Mouse (Mus musculus): ENCODE results near the gene Cnot4.
"Not testable (repeated sequence)": the region's sequence is repeated elsewhere in the genome, so short reads cannot be mapped to it uniquely, and the experiment has no call there.

The Cnot4 gene

DNA sequence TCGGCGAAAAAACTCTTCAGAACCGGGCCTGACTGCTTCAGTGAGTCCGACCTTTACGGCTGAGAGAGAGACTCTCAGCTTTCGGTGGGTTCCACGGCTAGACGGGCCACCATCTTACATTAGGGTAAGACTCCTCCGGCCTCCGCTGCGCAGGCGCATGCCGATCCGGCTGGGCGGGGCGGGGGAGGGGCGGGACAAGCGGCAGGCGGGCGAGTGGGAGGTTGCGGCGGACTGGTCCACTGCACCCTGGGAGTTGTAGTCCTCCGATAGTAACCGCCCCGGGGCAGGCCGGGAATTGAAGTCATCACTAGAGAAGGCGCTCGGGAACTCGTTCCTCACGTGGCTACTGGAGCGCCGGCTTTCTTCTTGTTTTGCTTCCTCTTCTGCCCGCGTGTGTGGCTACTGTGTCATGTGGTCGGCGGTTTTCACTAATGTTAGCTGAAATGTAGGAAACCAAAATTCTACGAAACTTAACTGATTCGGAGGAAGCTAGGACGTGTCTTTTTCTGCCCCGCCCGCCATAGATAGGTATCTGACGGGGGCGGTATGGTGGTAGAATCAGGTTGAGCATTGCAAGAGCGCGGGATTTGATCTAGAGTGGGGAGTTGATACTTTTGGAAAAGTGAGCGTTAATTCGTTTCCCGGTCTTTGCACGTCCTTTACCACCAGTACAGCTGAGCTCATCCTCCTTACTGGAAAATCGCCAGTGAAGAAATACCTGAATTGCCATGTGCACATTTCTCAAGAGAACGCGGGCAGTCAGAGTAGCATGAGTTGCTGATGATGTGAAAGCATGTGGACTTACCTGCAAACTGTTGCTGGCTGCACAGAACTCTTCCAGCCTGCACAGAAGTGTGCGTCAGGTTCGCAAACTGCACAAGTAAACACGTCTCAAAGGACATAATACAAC is at the start of gene Cnot4:
Gene Cnot4 (minus strand): TSS at position 146 of the 910 bp plus-strand sequence.
- CTCF ChIA-PET = interaction anchor here in 2 of 4 experiments (0.8 to 1.0 kb wide), 2 partner anchors 10 to 43 kb away, joined by 3 to 4 read pairs; no protein-coding TSS in a partner anchor
- POLR2A ChIA-PET = interaction anchor here in 3 of 4 experiments (0.6 to 2.4 kb wide), 38 partner anchors 9 to 1022 kb away, joined by 3 to 18 read pairs (median 4); partner anchors contain the start of genes Nup205 (in 2 of the 3), Agbl3 (in 1 of the 3) and Wdr91 (in 1 of the 3)

DNA sequence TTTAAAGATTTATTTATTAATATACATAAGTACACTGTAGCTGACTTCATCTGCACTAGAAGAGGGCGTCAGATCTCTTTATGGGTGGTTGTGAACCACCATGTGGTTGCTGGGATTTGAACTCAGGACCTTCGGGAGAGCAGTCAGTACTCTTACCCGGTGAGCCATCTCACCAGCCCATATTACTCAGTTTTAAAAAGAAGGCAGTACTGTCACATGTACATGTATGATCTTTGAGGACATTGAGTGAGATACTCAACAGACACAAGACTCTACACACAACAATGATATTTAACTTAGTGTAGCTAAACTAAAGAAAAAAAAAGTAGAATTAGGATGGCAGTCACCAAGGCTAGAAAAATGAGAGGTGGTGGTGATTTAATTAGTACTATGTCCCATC is 45.8 kb upstream of the Cnot4 start:
- CTCF ChIA-PET = not testable (repeated sequence)

DNA sequence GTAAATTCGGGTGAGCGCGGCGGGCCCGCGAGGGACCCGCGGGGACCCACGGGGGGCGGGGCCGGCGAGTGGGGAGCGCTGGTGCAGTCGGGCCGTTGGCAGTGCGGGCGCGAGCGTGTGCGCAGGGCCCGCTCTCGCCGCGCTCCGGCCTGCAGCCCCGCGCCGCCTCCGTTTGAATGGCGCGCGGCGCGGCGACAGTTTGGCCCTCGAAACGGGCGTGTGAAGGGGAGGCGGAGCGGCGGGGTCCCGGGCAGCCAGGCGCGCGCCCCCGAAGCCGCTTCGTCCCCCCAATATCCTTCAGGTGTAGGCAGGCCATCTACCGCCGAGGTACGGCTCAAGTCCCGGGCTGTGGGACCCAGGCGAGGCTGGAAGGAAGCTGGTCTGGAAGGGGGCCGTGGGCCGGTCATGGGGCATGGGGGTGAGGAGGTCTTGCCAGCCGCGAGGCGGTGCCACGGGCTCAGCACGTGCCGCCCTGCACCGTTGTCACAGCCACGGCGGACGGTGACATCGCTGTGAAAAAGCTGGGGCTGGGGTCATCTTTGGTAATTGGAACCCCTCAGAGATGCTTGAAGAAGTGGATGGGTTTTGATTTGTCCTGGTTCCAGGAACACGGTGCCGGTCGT is 44.2 kb upstream of the Cnot4 start:
- POLR2A ChIA-PET = interaction anchor here (0.6 to 6.6 kb wide), 30 partner anchors 8 to 184 kb away, joined by 3 to 66 read pairs (median 3); partner anchors contain the start of gene Cnot4 (in 1 of the 4)
- CTCF ChIA-PET = interaction anchor here in 1 of 4 experiments (0.7 to 1.0 kb wide), 2 partner anchors 65 to 256 kb away, joined by 3 to 4 read pairs; no protein-coding TSS in a partner anchor

More for the DNA sequence above, 45.8 kb upstream of the Cnot4 start:
- POLR2A ChIA-PET = interaction anchor here in 2 of 4 experiments (0.5 to 6.6 kb wide), 7 partner anchors 9 to 63 kb away, joined by 3 to 66 read pairs (median 3); no protein-coding TSS in a partner anchor

DNA sequence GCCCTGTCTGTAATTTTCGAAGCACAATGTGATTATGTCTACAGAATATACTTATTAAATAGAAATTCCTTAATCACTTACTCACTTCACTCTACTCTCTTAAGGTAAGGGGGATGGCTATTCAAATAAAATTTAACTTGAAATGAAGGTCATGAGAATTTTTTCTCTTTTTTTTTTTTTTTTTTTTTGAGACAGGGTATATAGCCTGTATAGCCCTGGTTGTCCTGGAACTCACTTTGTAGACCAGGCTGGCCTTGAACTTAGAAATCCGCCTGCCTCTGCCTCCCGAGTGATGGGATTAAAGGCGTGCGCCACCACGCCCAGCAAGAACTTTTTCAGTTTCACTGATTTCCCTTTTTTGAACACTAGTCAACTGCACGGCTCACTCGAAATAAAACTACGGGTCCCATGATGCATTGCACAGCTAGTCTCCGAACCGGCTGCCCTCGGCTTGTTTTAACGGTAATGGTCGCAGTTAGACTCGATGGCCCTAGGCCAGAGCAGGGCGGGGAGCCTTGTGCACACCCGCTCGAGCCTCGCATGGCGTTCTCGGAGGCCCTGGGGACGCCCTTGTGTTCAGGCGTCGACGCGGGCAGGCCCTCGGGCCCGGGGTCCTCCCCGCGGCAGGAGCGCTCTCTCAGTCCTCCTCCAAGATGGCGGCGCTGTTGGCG is 43.6 kb upstream of the Cnot4 start, which contains the start of gene Nup205:
Gene Nup205 (plus strand): TSS at position 443 of the 671 bp plus-strand sequence.
- ChIA-PET CTCF (interaction anchor here in 1 of 4 experiments (0.7 to 1.0 kb wide), 2 partner anchors 66 to 255 kb away, joined by 3 to 4 read pairs; no protein-coding TSS in a partner anchor), POLR2A (interaction anchor here (0.6 to 6.6 kb wide), 26 partner anchors 8 to 301 kb away, joined by 3 to 66 read pairs (median 4); partner anchors contain the start of gene Cnot4 (in 1 of the 4))

DNA sequence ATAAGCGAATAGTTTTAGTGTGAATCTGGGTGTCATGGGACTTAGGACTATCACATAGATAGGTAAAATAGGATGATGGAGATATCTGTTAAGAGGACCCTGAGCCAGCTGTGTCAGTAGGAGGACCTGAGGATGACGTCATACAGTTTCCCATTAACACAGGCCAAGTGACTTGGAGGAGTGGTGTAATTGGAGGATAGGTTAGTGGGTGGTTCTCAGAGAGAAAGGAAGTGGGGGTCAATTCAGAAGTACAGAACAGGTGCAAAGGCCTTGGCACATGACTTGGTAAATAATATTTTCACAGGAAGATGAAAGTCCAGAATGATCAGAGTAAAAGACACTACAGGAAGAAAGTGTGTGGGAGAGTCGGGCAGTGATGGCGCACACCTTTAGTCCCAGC is 39.7 kb upstream of the Cnot4 start:
- ChIA-PET CTCF (no interaction called here), POLR2A (no interaction called here)

DNA sequence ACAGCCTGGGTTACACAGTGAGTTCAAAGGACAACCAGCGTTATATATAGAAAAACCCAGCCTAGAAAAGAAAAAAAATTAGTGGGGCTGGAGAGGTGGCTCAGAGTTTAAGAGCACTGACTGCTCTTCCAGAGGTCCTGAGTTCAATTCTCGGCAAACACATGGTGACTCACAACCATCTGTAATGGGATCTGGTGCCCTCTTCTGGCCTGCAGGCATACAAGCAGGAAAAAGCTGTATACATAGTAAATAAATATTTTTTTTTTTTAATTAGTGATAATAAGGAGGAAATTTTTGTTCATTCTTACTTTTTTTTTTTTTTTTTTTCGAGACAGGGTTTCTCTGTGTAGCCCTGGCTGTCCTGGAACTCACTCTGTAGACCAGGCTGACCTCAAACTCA is 38.5 kb upstream of the Cnot4 start:
- CTCF ChIA-PET = interaction anchor here (0.6 to 1.0 kb wide), 18 partner anchors 10 to 992 kb away, joined by 3 to 11 read pairs (median 3); partner anchors contain the start of gene Slc23a4 (in 1 of the 4)
- POLR2A ChIA-PET = interaction anchor here in 3 of 4 experiments (0.6 to 1.6 kb wide), 7 partner anchors 13 to 198 kb away, joined by 3 to 5 read pairs (median 3); no protein-coding TSS in a partner anchor

DNA sequence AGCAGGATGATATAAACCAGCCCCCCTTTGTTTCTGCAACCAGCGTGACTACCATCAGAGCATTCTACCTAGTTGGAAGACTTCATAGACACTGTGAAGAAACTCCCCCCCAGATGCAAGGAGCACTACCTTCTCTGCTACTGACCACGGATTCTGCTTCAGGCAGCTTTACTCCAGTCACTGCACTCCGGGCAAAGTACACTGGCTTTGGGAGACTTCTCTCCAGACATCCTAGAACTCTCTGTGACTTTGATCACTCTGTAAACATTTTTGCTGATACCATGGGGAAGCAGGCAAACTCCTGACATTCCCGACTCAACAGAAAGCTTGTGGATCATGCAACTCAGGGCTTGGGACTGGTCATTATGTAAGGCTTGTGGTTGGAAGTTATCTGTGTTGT is 35.7 kb upstream of the Cnot4 start:
- CTCF ChIA-PET = no interaction called here
- POLR2A ChIA-PET = no interaction called here

DNA sequence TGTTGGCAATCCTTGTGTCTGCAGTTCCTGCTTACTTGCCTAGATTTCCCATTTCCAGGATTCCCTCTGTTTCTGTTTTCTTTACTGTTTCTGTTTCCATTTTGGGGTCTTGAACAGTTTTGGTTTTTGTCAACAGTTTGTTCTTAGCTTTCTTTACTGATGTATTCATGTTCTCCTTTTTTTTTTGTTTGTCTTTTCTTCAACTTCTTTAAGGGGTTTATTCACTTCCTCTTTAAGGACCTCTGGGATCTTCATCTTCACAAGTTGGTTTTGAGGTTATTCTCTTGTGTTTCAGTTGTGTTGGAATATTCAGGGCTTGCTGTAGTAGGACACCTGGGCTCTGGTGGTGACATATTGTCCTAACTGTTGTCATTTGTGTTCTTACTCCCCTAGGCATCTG is 21.0 kb upstream of the Cnot4 start:
- ChIA-PET POLR2A (no interaction called here), CTCF (no interaction called here)

DNA sequence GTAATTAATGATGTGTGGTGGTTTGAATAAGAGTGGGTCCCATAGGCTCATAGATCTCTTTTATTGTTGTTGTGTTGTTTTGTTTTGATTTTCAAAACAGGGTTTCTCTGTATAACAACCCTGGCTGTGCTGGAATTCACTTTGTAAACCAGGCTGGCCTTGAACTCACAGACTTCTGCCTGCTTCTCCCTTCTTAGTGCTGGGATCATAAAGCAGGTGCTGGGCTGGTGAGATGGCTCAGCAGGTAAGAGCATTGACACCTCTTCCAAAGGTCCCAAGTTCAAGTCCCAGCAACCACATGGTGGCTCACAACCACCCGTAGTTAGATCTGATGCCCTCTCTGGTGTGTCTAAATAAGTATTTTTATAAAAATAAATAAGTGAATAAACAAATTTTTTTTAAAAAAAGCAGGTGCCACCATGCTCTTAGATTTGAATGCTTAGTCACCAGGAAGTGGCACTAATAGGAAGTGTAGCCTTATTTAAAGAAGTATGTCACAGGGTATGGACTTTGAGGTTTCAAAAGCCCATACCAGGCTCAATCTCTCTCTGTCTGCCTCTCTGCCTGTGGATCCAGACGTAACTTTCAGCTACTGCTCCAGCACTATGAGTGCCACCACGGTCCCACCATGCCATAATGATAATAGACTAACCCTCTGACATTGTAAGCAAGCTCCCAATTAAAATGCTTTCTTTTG is 14.3 kb upstream of the Cnot4 start:
- CTCF ChIA-PET = interaction anchor here in 1 of 4 experiments (0.7 kb wide), 1 partner anchor 109 kb away, joined by 3 read pairs; no protein-coding TSS in a partner anchor
- POLR2A ChIA-PET = no interaction called here

DNA sequence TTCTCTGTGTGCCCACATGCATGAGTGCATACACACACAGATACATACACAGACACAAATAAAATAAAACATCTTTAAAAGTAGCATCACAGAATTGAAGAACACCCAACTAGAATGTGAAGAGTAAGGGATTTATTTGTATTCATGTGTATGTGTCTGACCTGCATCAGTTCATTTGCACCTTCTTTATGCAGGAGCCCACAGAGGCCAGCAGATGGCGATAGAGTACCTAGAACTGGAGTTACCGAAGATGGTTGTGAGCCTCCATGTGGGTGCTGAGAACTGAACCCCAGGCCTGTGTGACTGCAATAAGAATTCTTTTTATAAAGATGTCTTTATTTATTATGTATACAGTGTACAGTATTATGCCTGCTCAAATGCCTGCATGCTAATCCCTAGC is 12.0 kb upstream of the Cnot4 start:
- ChIA-PET CTCF (interaction anchor here in 1 of 4 experiments (0.8 kb wide), 1 partner anchor 799 kb away, joined by 3 read pairs; no protein-coding TSS in a partner anchor), POLR2A (interaction anchor here in 2 of 4 experiments (0.6 to 1.6 kb wide), 5 partner anchors 38 to 235 kb away, joined by 3 to 7 read pairs (median 3); partner anchors contain the start of gene Wdr91 (in 1 of the 2))

DNA sequence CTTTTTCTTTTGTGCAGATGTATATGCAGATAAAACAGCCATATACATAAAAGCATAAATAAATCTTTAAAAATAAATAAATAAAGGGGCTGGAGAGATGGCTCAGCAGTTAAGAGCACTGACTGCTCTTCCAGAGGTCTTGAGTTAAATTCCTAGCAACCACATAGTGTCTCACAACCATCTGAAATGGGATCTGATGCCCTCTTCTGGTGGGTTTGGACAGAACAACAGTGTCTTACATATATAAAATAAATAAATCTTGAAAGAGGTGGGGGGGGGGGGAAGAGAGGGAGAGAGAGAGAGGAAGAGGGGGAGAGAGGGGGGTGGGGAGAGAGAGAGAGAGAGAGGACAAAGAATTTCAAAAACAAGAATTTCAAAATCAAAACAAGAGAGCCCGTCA is 6.8 kb upstream of the Cnot4 start:
- CTCF ChIA-PET = interaction anchor here in 1 of 4 experiments (0.5 kb wide), 1 partner anchor 32 kb away, joined by 3 read pairs; no protein-coding TSS in a partner anchor
- POLR2A ChIA-PET = interaction anchor here in 1 of 4 experiments (1.7 kb wide), 1 partner anchor 33 kb away, joined by 7 read pairs; no protein-coding TSS in a partner anchor

DNA sequence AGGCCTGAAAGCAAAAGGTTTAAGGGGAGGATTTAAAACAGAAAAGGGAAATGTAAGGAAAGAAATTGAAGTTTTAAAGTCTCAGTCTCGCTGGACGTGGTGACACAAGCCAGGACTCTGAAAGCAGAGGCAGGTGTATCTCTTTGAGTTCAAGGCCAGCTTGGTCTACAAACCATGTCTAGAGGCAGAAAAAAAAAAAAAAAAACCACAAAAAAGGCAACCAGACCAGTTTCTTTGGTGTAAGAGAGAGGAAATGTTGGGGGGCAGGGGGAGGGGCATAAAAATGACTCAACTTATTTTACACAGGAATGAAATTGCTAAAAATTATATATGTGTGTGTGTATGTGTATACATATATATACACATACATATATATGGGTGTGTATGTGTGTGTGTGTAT is 1.3 kb upstream of the Cnot4 start:
- POLR2A ChIA-PET = interaction anchor here in 3 of 4 experiments (0.6 to 2.4 kb wide), 18 partner anchors 8 to 1217 kb away, joined by 3 to 18 read pairs (median 4); partner anchors contain the start of gene Nup205 (in 2 of the 3)
- CTCF ChIA-PET = interaction anchor here in 2 of 4 experiments (0.6 to 1.0 kb wide), 2 partner anchors 9 to 51 kb away, joined by 3 to 6 read pairs; no protein-coding TSS in a partner anchor

DNA sequence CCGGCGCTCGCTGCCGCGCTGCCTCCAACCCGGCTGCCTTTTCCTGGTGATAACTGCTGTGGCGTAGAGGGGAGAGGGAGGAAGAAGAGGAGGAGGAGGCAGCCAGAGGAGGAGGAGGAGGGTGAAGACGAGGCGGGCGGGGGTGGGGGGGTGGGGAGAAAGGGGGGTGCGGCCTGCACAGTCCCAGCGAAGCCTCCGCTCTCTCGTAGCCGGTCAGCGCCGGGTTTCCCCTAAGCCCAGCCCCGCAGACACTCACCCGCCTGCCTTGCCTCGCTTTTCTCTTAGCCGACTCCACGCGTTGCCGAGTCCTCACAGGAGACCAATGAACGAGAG is 312 bp downstream of the Cnot4 start:
- ChIA-PET POLR2A (interaction anchor here in 3 of 4 experiments (0.6 to 2.4 kb wide), 25 partner anchors 10 to 1022 kb away, joined by 3 to 18 read pairs (median 4); partner anchors contain the start of gene Wdr91 (in 1 of the 3)), CTCF (no interaction called here)

DNA sequence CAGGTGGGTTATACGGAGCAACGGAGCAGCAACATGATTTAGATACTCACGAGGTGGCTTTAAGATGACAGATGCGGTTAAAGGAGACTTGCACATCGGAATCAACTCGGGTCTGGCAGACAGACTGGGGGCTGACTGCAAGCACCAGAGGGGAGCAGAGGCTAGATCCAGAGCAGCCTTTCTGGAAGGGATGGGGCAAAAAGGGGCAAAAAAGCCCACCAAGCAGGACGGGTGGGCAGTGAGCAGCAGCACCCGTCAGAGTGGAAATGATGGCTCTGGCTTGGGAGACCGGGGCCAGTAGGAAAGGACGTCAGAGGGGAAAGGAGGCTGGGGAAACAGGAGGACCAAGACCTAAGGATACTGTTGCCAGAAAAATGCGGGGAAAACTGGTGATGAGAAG is 718 bp downstream of the Cnot4 start:
- ChIA-PET POLR2A (interaction anchor here in 3 of 4 experiments (0.6 to 3.5 kb wide), 20 partner anchors 10 to 228 kb away, joined by 3 to 21 read pairs (median 4); partner anchors contain the start of gene Wdr91 (in 1 of the 3)), CTCF (no interaction called here)

DNA sequence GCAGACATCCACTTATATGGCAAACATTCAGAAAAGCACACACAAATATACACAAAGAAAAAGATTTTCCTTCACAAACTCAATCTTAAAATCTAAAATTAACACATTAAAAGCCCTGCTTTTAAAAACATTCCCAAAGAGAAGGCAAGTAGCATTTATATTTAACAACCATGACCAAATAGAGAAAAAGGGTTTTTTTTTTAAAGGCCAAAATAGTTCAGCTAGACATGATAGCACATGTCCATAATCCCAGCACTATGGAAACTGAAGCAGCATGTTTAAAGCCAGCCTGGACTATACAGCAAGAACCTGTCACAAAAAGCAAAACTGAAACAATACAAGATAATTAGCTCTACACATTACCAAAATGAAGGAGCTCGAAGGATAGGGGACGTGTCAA is 11.0 kb downstream of the Cnot4 start:
- ChIA-PET CTCF (no interaction called here), POLR2A (interaction anchor here in 2 of 4 experiments (0.5 to 1.7 kb wide), 7 partner anchors 8 to 231 kb away, joined by 3 to 4 read pairs (median 4); no protein-coding TSS in a partner anchor)

DNA sequence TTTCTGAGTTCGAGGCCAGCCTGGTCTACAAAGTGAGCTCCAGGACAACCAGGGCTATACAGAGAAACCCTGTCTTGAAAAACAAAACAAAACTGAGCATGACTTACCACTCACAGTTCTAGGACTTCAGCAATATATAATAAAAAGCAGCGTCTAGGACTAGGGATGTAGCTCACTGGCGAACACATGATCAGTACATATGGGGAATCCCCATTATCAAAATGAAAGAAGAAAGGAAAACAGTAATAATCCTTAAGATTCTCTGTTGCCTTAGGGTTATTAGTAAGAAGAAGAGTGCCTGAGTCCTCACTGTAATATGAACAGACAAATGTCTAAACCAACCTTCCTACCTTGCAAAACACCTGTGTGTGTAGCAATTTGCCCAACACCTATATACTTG is 11.6 kb downstream of the Cnot4 start:
- POLR2A ChIA-PET = interaction anchor here in 2 of 4 experiments (0.6 to 1.7 kb wide), 7 partner anchors 9 to 106 kb away, joined by 3 to 5 read pairs (median 4); partner anchors contain the start of gene Cnot4 (in 1 of the 2)
- CTCF ChIA-PET = interaction anchor here in 1 of 4 experiments (0.9 kb wide), 1 partner anchor 140 kb away, joined by 3 read pairs; no protein-coding TSS in a partner anchor

DNA sequence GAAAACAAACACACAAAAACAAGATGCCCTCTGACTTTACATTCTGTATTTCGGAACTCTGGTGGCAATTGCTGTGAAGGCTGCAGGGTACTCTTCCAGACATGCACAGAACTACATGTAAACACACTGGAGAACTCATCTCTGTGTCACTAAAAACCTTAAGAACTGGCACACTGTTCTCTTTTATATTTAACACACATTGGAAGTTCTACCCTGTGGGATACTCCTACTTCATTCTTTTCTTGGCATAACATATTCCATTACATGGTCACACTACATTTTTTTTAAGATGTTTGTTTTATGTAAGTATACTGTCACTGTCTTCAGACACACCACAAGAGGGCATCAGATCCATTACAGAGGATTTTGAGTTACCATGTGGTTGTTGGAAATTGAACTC is 31.1 kb downstream of the Cnot4 start:
- ChIA-PET CTCF (no interaction called here), POLR2A (no interaction called here)
